Mouse (Mus musculus): ENCODE data around the gene Git1.

- no peak for TF ChIP-seq CTCF (IDR thresholded peaks at IDR 0.05; ENCODE audit: low read depth)
- no peak for TF ChIP-seq EP300 (IDR thresholded peaks at IDR 0.05; ENCODE audit: low read depth)
These were observed 948 bp downstream of the Git1 start for GRCm38 (mm10) chr11:77494344-77494676.

All from liver, postnatal 0 days (tissue).